Mouse (Mus musculus): ENCODE results near the gene Pla2g5. TPM values are rescaled to one million over a fixed set of nuclear protein-coding genes. Genes with fewer than 3 reads are reported as not detected.

The Pla2g5 gene
- polyA plus RNA-seq, 1 experiment from 2014 or later: 0.28 TPM

GRCm38 (mm10) chr4:138817736-138818135 is 45.5 kb downstream of the Pla2g5 start:
- H3K9ac ChIP-seq: no peak overlapping the region
- H3K27ac ChIP-seq (replicated peaks): no peak overlapping the region
- no peak overlapping the region for H3K4me2 ChIP-seq
- H3K27me3 ChIP-seq: no peaks in the 10 kb centered on the region
- ATAC-seq (ENCODE audit: low read depth): no peak
- H3K36me3 ChIP-seq: no peaks in the 10 kb centered on the region
- WGBS: 80% methylated on average over 6 of the region's 6 CpGs
- H3K9me3 ChIP-seq: no peaks in the 10 kb centered on the region; the same call in 1 of the 2 replicates
- no peak overlapping the region for H3K4me3 ChIP-seq
- H3K4me1 ChIP-seq (replicated peaks): no peaks in the 10 kb centered on the region

GRCm38 (mm10) chr4:138816166-138816565 is 47.1 kb downstream of the Pla2g5 start:
- H3K9me3 ChIP-seq: no peaks in the 10 kb centered on the region
- H3K4me3 ChIP-seq: no peak overlapping the region
- H3K4me2 ChIP-seq: no peak overlapping the region
- H3K27ac ChIP-seq (replicated peaks): no peak overlapping the region
- H3K9ac ChIP-seq: no peak overlapping the region
- no peaks in the 10 kb centered on the region for H3K36me3 ChIP-seq
- no peaks in the 10 kb centered on the region for H3K4me1 ChIP-seq (replicated peaks)
- H3K27me3 ChIP-seq: no peaks in the 10 kb centered on the region
- 86% methylated on average over 9 of the region's 9 CpGs for WGBS
- no peak for ATAC-seq (ENCODE audit: low read depth)

- no peak for ATAC-seq (ENCODE audit: low read depth)
- WGBS: 68% methylated on average over 7 of the region's 7 CpGs
These were observed 56.3 kb downstream of the Pla2g5 start for GRCm38 (mm10) chr4:138806920-138807541.

GRCm38 (mm10) chr4:138806160-138806559 is 57.1 kb downstream of the Pla2g5 start:
- no peak overlapping the region for H3K4me2 ChIP-seq
- no peaks in the 10 kb centered on the region for H3K27me3 ChIP-seq
- no peak for ATAC-seq (ENCODE audit: low read depth)
- H3K4me1 ChIP-seq (replicated peaks): peaks cover 7% of the 10 kb centered on the region; the same call in 1 of the 2 replicates
- no peak overlapping the region for H3K9ac ChIP-seq
- no peaks in the 10 kb centered on the region for H3K9me3 ChIP-seq
- H3K36me3 ChIP-seq: no peaks in the 10 kb centered on the region
- 88% methylated on average over 8 of the region's 8 CpGs for WGBS
- no peak overlapping the region for H3K4me3 ChIP-seq
- no peak overlapping the region for H3K27ac ChIP-seq (replicated peaks)

More at GRCm38 (mm10) chr4:138806920-138807541, 56.3 kb downstream of the Pla2g5 start:
- H3K4me1 ChIP-seq (replicated peaks): peaks cover 7% of the 10 kb centered on the region; the same call in 1 of the 2 replicates
- no peak overlapping the region for H3K27ac ChIP-seq (replicated peaks)
- no peak overlapping the region for H3K4me2 ChIP-seq
- H3K36me3 ChIP-seq: no peaks in the 10 kb centered on the region
- no peak overlapping the region for H3K4me3 ChIP-seq
- no peaks in the 10 kb centered on the region for H3K9me3 ChIP-seq
- H3K9ac ChIP-seq: no peak overlapping the region
- H3K27me3 ChIP-seq: no peaks in the 10 kb centered on the region

- H3K27ac ChIP-seq (replicated peaks): no peak overlapping the region
- no peaks in the 10 kb centered on the region for H3K36me3 ChIP-seq
- WGBS: 30% methylated on average over 8 of the region's 8 CpGs
- H3K4me1 ChIP-seq (replicated peaks): peaks cover 13% of the 10 kb centered on the region
- no peak for ATAC-seq (ENCODE audit: low read depth)
- H3K4me3 ChIP-seq: no peak overlapping the region
- H3K9me3 ChIP-seq: no peaks in the 10 kb centered on the region
- H3K27me3 ChIP-seq: no peaks in the 10 kb centered on the region
- H3K4me2 ChIP-seq: no peak overlapping the region
- H3K9ac ChIP-seq: no peak overlapping the region
These were observed 58.0 kb downstream of the Pla2g5 start for GRCm38 (mm10) chr4:138805248-138805647.

GRCm38 (mm10) chr4:138802917-138803316 is 60.4 kb downstream of the Pla2g5 start:
- no peak overlapping the region for H3K27ac ChIP-seq (replicated peaks)
- no peak overlapping the region for H3K4me2 ChIP-seq
- H3K9ac ChIP-seq: no peak overlapping the region
- H3K4me1 ChIP-seq (replicated peaks): peaks cover 23% of the 10 kb centered on the region
- no peak overlapping the region for H3K4me3 ChIP-seq
- no peaks in the 10 kb centered on the region for H3K9me3 ChIP-seq
- WGBS: 87% methylated on average over 11 of the region's 11 CpGs
- H3K27me3 ChIP-seq: no peaks in the 10 kb centered on the region
- no peak for ATAC-seq (ENCODE audit: low read depth)
- no peaks in the 10 kb centered on the region for H3K36me3 ChIP-seq

GRCm38 (mm10) chr4:138801631-138802030 is 61.7 kb downstream of the Pla2g5 start:
- Histone ChIP-seq H3K4me3 (no peak overlapping the region), H3K4me2 (no peak overlapping the region), H3K9ac (no peak overlapping the region), H3K4me1 (replicated peaks) (peaks cover 23% of the 10 kb centered on the region), H3K27me3 (no peaks in the 10 kb centered on the region), H3K36me3 (no peaks in the 10 kb centered on the region), H3K9me3 (no peaks in the 10 kb centered on the region), H3K27ac (replicated peaks) (no peak overlapping the region)
- 77% methylated on average over 4 of the region's 4 CpGs for WGBS
- ATAC-seq (ENCODE audit: low read depth): no peak

GRCm38 (mm10) chr4:138800134-138800744 is 63.0 kb downstream of the Pla2g5 start:
- H3K4me3 ChIP-seq: no peak overlapping the region
- no peaks in the 10 kb centered on the region for H3K27me3 ChIP-seq
- no peak overlapping the region for H3K4me2 ChIP-seq
- peak; percentile 52; the same call in 1 of the 2 replicates for ATAC-seq (ENCODE audit: low read depth)
- no peaks in the 10 kb centered on the region for H3K36me3 ChIP-seq
- peak overlapping the region; percentile 73 for H3K27ac ChIP-seq (replicated peaks)
- peaks cover 19% of the 10 kb centered on the region for H3K4me1 ChIP-seq (replicated peaks)
- no peak overlapping the region for H3K9ac ChIP-seq
- 52% methylated on average over 12 of the region's 12 CpGs for WGBS
- H3K9me3 ChIP-seq: no peaks in the 10 kb centered on the region

GRCm38 (mm10) chr4:138797217-138797570 is 66.1 kb downstream of the Pla2g5 start:
- Histone ChIP-seq H3K4me1 (replicated peaks) (peaks cover 16% of the 10 kb centered on the region), H3K4me2 (no peak overlapping the region), H3K36me3 (no peaks in the 10 kb centered on the region), H3K4me3 (no peak overlapping the region), H3K9me3 (no peaks in the 10 kb centered on the region), H3K9ac (no peak overlapping the region), H3K27ac (replicated peaks) (no peak overlapping the region), H3K27me3 (no peaks in the 10 kb centered on the region)
- 80% methylated on average over 4 of the region's 4 CpGs for WGBS
- ATAC-seq (ENCODE audit: low read depth): no peak

- ATAC-seq (ENCODE audit: low read depth): no peak
- Histone ChIP-seq H3K9me3 (no peaks in the 10 kb centered on the region), H3K27ac (replicated peaks) (no peak overlapping the region), H3K9ac (no peak overlapping the region), H3K4me3 (no peak overlapping the region), H3K36me3 (no peaks in the 10 kb centered on the region), H3K4me2 (no peak overlapping the region), H3K27me3 (no peaks in the 10 kb centered on the region), H3K4me1 (replicated peaks) (peaks cover 16% of the 10 kb centered on the region)
- WGBS: 51% methylated on average over 6 of the region's 6 CpGs
These were observed 66.6 kb downstream of the Pla2g5 start for GRCm38 (mm10) chr4:138796513-138797216.

- no peaks in the 10 kb centered on the region for H3K9me3 ChIP-seq
- H3K4me2 ChIP-seq: no peak overlapping the region
- H3K27ac ChIP-seq (replicated peaks): no peak overlapping the region
- H3K4me3 ChIP-seq: no peak overlapping the region
- H3K27me3 ChIP-seq: peaks cover 3% of the 10 kb centered on the region; the same call in 1 of the 2 replicates
- 86% methylated on average over 6 of the region's 6 CpGs for WGBS
- no peaks in the 10 kb centered on the region for H3K36me3 ChIP-seq
- H3K4me1 ChIP-seq (replicated peaks): 0 out of 2 replicates have a peak, but pooled peaks cover under 1% of the 10 kb centered on the region
- no peak for ATAC-seq (ENCODE audit: low read depth)
- H3K9ac ChIP-seq: no peak overlapping the region
These were observed 68.9 kb downstream of the Pla2g5 start for GRCm38 (mm10) chr4:138794344-138794743.

GRCm38 (mm10) chr4:138793276-138793675 is 70.0 kb downstream of the Pla2g5 start:
- WGBS: 69% methylated on average over 2 of the region's 2 CpGs
- Histone ChIP-seq H3K4me1 (replicated peaks) (no peaks in the 10 kb centered on the region), H3K27ac (replicated peaks) (no peak overlapping the region), H3K9ac (no peak overlapping the region), H3K4me3 (no peak overlapping the region), H3K9me3 (no peaks in the 10 kb centered on the region), H3K36me3 (no peaks in the 10 kb centered on the region), H3K4me2 (no peak overlapping the region), H3K27me3 (peaks cover 3% of the 10 kb centered on the region; the same call in 1 of the 2 replicates)
- ATAC-seq (ENCODE audit: low read depth): no peak; the same call in 1 of the 2 replicates
